ENCODE assay signal across 15 mouse cellular contexts in the genomic region with DNA sequence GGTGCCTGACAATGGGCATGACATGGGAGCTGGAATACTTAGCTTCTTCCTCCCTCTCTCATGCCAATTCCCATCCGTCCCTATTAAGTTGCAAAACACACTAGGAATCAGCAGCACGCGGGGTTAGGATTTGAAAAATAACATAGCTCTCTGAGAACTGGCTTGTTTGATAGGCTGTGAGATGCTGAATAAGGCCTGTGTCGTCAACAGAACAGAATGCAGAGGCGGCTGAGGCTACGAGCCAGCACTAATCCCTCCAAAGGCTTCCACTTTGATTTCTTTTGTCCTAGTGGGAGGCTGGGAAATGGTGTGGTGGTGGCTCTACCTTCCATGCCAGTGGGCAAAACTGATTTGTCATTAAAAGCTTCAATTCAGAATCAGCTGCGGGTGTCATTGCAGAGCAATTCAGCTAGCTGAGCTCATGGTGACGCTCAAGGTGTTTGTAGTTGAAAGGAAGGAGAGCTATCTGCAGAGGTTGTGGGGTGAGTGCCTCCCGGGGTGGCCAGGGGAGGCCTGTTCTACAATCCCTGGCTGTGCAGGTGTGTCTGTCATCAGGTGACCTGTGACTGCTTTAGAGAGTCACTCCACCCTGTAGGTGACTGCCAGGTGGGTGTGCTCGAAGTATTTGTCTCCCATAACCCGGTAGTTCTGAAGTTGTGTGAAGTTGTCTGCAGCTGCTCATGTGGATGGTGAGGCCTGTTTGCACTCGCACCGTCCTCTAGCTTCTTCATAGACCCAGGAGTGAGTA. TPM values are rescaled to one million over a fixed set of nuclear protein-coding genes. Genes with fewer than 3 reads are reported as not detected.
DNase-seq lines count a peak whose midpoint lies in the region; ATAC-seq lines count a peak whose summit lies in the region.
"Had no signal": no experiment of that assay in that cellular context is flagged by ENCODE, and none has a peak within 500 bp of the region (broad histone marks: within the 10 kb centered on the region; RNA-seq: fewer than 3 reads in every experiment).

No protein-coding gene starts in this region.

- H3K4me2 ChIP-seq in heart, embryonic 13.5 days: no peak overlapping the region
- no peak overlapping the region for H3K4me2 ChIP-seq in heart, embryonic 12.5 days
- H3K4me2 ChIP-seq: embryonic facial prominence, embryonic 13.5 days; hindbrain, embryonic 12.5 days; kidney, embryonic 15.5 days; neural tube, embryonic 12.5 days had no signal

- H3K9me3 ChIP-seq in heart, embryonic 13.5 days: no peaks in the 10 kb centered on the region
- no peaks in the 10 kb centered on the region for H3K9me3 ChIP-seq in heart, embryonic 12.5 days (replicated peaks)
- H3K9me3 ChIP-seq: embryonic facial prominence, embryonic 13.5 days; hindbrain, embryonic 12.5 days; kidney, embryonic 15.5 days; neural tube, embryonic 12.5 days had no signal

- no peak overlapping the region for H3K9ac ChIP-seq in heart, embryonic 13.5 days
- H3K9ac ChIP-seq in heart, embryonic 12.5 days: no peak overlapping the region
- H3K9ac ChIP-seq: embryonic facial prominence, embryonic 13.5 days; hindbrain, embryonic 12.5 days; kidney, embryonic 15.5 days; neural tube, embryonic 12.5 days had no signal

- H3K4me3 ChIP-seq in heart, embryonic 13.5 days: no peak overlapping the region
- no peak overlapping the region for H3K4me3 ChIP-seq in heart, embryonic 12.5 days
- H3K4me3 ChIP-seq: embryonic facial prominence, embryonic 13.5 days; hindbrain, embryonic 12.5 days; kidney, embryonic 15.5 days; neural tube, embryonic 12.5 days had no signal

- DNase-seq in Muller cell, postnatal 12 days (ENCODE audit: inconsistent ontology term): peak; percentile 75
- peak; percentile 57 for DNase-seq in lung, postnatal 25 days (ENCODE audit: low spot score)
- DNase-seq in thymus, adult 18-20 months: no peak
- DNase-seq in right cerebral cortex, postnatal 10 days (ENCODE audit: low spot score in 2 of 2): no peak
- no peak for DNase-seq in embryo, embryonic 10.5 days (ENCODE audit: low spot score)
- DNase-seq: cerebellum, adult 11-12 months; gastrocnemius, postnatal 10 days; thymus, postnatal 36 days had no signal

- peak overlapping the region; percentile 36; the same call in 1 of the 2 replicates for H3K27ac ChIP-seq in heart, embryonic 13.5 days (replicated peaks)
- no peak overlapping the region; the same call in 1 of the 2 replicates for H3K27ac ChIP-seq in heart, embryonic 12.5 days (ENCODE audit: poor library complexity, severe bottlenecking)
- H3K27ac ChIP-seq: embryonic facial prominence, embryonic 13.5 days; hindbrain, embryonic 12.5 days; kidney, embryonic 15.5 days; neural tube, embryonic 12.5 days had no signal

- H3K4me1 ChIP-seq in heart, embryonic 13.5 days: peaks cover 9% of the 10 kb centered on the region; the same call in 1 of the 2 replicates
- no peaks in the 10 kb centered on the region for H3K4me1 ChIP-seq in heart, embryonic 12.5 days (replicated peaks)
- H3K4me1 ChIP-seq: embryonic facial prominence, embryonic 13.5 days; hindbrain, embryonic 12.5 days; kidney, embryonic 15.5 days; neural tube, embryonic 12.5 days had no signal

- no peaks in the 10 kb centered on the region for H3K36me3 ChIP-seq in heart, embryonic 13.5 days
- no peaks in the 10 kb centered on the region for H3K36me3 ChIP-seq in heart, embryonic 12.5 days
- H3K36me3 ChIP-seq: embryonic facial prominence, embryonic 13.5 days; hindbrain, embryonic 12.5 days; kidney, embryonic 15.5 days; neural tube, embryonic 12.5 days had no signal

- no peaks in the 10 kb centered on the region for H3K27me3 ChIP-seq in heart, embryonic 13.5 days (replicated peaks)
- no peaks in the 10 kb centered on the region for H3K27me3 ChIP-seq in heart, embryonic 12.5 days (replicated peaks)
- H3K27me3 ChIP-seq: embryonic facial prominence, embryonic 13.5 days; hindbrain, embryonic 12.5 days; kidney, embryonic 15.5 days; neural tube, embryonic 12.5 days had no signal

- WGBS in heart, embryonic 13.5 days: 60% methylated on average over 13 of the region's 13 CpGs
- 60% methylated on average over 13 of the region's 13 CpGs for WGBS in heart, embryonic 12.5 days

- ATAC-seq in heart, embryonic 13.5 days (ENCODE audit: extremely low read depth, insufficient number of reproducible peaks, low FRiP score, low TSS enrichment): no peak
- no peak for ATAC-seq in heart, embryonic 12.5 days (ENCODE audit: insufficient number of reproducible peaks, low FRiP score)
- 0 out of 2 replicates have a peak, but pooled peaks have one; percentile 1 for ATAC-seq in granulocyte monocyte progenitor cell, adult 5-6 weeks (replicated peaks; ENCODE audit: poor library complexity, severe bottlenecking)

RNA-seq across cellular contexts. Expression of gene Tacc2, which starts 13.0 kb away (rescaled TPM):
- 40.6 and 42.5 TPM in 2 replicates for polyA plus RNA-seq in heart, embryonic 13.5 days (2015; fragmentation: Nextera tagmentation; extraction: Ambion mirVana)
- 53.7 and 58.6 TPM in 2 replicates for polyA plus RNA-seq in heart, embryonic 12.5 days (2016; fragmentation: Nextera tagmentation; extraction: Ambion mirVana)
- total RNA-seq in granulocyte monocyte progenitor cell, adult 5-6 weeks (2014; fragmentation: Nextera tagmentation): 10.9 and 22.5 TPM in 2 replicates
- total RNA-seq in granulocyte monocyte progenitor cell, adult 5-6 weeks (2017): 3.7 and 6.2 TPM in 2 replicates

RNA-seq across cellular contexts. Expression of gene Nsmce4a, which starts 17.3 kb away (rescaled TPM):
- polyA plus RNA-seq in heart, embryonic 13.5 days (2015; fragmentation: Nextera tagmentation; extraction: Ambion mirVana): 124 and 134 TPM in 2 replicates
- polyA plus RNA-seq in heart, embryonic 12.5 days (2016; fragmentation: Nextera tagmentation; extraction: Ambion mirVana): 138 and 142 TPM in 2 replicates
- total RNA-seq in granulocyte monocyte progenitor cell, adult 5-6 weeks (2014; fragmentation: Nextera tagmentation): 121 and 125 TPM in 2 replicates
- 204 and 256 TPM in 2 replicates for total RNA-seq in granulocyte monocyte progenitor cell, adult 5-6 weeks (2017)

Comparison
In these comparisons a context has a peak if more than half of its experiments do, and no peak if none do; other contexts are left out.
1. DNase-seq: peak in Muller cell, postnatal 12 days (single experiment) and lung, postnatal 25 days (single experiment); none in thymus, adult 18-20 months (0 of 2), right cerebral cortex, postnatal 10 days (0 of 2) and embryo, embryonic 10.5 days (single experiment).